Mouse (Mus musculus) frontal cortex, adult 2 months (tissue): ENCODE results near the gene Ttll1. TPM values are rescaled to one million over a fixed set of nuclear protein-coding genes. Genes with fewer than 3 reads are reported as not detected.
A peak's percentile ranks its signal among the peaks of the same experiment; 100 is the strongest.
"Not testable (repeated sequence)": the region's sequence is repeated elsewhere in the genome, so short reads cannot be mapped to it uniquely, and the experiment has no call there.

Source experiments
- DNase-seq, 2 experiments: peaks; one replicate each; pipeline ENCODE4 v3.0.0; 2022; ENCODE audit warnings: low spot score in 1 of 2; ENCODE audit errors: extremely low spot score in 1 of 2
- polyA plus RNA-seq: library from polyadenylated mRNA; depleted of rRNA; stranded (reverse); fragments of >200 nt; gene quantifications from 2 replicates; pipeline ENCODE4 v1.2.3, GENCODE M21; 2012

The Ttll1 gene
- polyA plus RNA-seq, 1 experiment, result 52.9 TPM

GRCm38 (mm10) chr15:83524333-83524729 is 13.6 kb upstream of the Ttll1 start:
- no peak for DNase-seq

- no peak for DNase-seq
Measured at GRCm38 (mm10) chr15:83523638-83524332, 13.1 kb upstream of the Ttll1 start.

DNA sequence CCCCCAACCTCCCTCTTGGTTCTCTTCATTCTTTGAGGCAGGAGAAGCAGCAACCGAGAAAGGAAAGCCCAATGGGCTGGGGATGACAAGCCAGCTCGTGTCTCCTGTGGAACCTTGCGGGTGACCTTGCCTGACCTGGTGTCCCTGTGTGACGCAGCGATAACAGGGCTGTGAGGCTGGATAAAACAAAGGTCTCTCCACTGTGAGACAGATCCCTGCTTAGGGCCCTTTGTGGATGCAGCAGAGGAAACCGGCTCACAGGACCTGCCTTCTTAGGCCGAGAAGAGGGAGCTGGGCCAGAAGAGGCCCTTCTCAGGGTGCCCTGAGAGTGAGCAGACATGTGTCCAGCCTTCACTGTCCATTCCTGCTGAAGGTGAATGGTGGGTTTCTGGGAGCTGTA is 12.5 kb upstream of the Ttll1 start:
- no peak for DNase-seq

DNA sequence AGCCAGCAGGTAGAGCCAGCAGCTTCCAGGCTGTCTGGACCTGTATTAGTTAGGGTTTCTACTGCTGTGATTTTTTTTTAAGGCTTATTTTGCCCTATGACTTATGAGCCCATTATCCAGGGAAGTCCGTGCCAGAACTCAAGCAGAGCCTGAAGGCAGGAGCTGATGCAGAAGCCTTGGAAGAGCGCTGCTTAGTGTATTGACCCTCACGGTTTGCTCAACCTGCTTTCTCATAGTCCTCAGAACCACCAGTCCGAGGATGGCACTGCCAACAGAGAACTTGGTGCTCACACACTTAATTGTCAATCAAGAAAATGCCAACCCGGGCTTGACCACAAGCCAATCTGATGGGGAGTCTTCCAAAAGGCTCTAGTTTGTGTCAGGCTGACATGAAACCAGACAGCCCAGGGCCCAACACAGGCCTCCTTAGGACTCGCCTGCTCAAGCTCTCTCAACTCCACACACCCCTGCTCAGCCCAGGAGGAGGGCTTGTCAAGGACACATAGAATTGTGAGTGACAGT is 10.2 kb upstream of the Ttll1 start:
- no peak for DNase-seq

- DNase-seq, result peak; percentile 18 to 86
Measured at GRCm38 (mm10) chr15:83518215-83519048, 7.7 kb upstream of the Ttll1 start.

DNA sequence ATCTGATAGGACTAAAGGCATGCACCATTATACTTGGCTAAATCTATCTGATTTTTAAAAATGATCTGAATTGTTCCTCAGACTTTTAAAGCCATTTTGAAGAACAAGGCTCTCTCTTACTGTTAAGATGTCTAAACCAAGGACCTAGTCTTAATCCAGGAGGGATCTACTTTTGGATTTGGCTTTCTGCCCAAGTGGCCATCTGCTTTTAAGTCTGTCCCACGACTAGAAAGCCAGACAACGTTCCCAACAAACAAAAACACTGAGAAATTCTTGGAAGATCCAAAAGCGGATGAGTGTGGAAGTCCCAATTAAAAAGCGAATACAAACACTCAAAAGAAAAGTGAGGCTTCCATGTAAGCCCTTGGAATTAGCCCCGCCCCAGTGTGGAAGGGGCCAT is 4.3 kb upstream of the Ttll1 start:
- DNase-seq, result peak in 1 of 2 experiments; percentile 43

- DNase-seq, result no peak
Measured at GRCm38 (mm10) chr15:83512489-83513281, 2.0 kb upstream of the Ttll1 start.

- DNase-seq, result no peak
Measured at GRCm38 (mm10) chr15:83509950-83510804, 516 bp downstream of the Ttll1 start.

DNA sequence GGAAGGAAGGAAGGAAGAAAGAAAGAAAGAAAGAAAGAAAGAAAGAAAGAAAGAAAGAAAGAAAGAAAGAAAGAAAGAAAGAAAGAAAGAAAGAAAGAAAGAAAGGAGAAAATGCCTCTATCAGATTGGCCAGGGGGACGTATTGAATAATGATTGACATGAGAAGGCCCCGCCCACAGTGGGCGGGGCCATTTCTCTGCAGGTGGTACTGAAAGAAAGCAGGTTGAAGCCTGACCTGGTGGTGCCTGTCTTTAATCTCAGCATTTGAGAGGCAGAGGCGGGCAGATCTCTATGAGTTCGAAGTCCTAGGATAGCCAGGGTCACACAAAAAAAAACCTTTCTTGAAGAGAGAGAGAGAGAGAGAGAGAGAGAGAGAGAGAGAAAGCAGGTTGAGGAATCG is 9.2 kb downstream of the Ttll1 start:
- not testable (repeated sequence) for DNase-seq

DNA sequence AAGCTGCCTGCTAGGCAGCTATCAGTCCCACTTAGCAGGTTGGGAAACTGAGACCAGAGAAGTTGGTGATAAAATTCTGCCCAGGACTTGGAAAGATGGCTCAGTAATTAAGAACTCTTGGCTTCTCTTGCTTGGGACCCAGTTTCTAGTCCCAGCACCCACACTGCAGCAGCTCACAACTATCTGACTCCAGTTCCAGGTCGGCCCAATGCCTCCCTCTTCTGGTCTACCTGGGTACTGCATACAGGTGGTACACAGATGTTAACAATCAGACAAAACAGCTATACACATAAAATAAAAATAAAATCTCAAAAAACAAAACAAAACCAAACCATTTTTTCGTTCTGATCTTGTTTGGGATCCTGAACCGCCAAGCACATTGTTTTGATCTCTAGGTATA is 10.3 kb downstream of the Ttll1 start:
- DNase-seq, result peak in 1 of 2 experiments; percentile 25

GRCm38 (mm10) chr15:83499211-83499755 is 11.4 kb downstream of the Ttll1 start:
- DNase-seq, result no peak

DNA sequence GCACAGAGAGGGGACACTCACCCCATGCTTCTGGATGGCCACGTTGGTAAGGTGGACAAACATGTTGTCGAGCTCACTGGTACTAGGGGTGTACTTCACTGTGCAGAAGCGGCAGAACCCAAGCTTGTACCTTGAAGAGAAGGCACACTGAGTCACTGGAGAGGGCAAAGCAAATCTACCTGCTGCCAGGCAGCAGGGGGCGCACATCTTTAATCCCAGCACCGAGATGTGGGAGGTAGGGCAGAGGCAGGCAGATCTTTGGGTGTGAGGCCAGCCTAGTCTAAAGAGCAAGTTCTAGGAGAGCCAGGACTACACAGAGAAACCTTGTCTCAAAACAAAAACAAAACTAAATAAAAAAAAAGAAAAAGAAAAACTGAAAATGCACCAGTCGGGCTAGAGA is 13.4 kb downstream of the Ttll1 start:
- DNase-seq, result no peak

DNA sequence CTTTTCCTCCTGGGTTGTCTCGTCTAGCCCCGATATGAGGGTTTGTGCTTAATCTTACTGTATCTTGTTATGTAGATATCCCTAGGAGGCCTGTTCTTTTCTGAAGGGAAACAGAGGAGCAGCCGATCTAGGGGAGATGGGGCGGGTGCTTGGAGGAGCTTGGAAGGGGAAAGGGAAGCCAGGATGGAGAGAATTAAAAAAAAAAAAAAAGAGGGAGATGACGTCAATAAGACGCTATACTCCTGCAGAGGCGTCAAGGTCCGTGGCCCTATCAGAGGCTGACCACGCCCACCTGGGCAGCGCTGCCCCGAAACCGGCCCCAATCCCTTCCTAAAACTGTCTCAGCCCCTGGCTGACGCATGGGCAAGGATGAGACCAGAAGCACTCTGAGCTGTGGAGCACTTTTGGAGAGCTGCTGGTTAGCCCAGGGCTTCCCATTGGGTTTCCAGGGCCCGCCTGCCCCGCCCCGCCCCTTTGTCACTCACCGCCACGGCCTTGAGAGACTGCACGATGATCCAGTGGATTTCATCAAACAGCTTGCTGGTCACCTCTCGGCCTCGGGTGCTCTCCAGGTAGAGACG is 14.8 kb downstream of the Ttll1 start:
- DNase-seq, result no peak

DNA sequence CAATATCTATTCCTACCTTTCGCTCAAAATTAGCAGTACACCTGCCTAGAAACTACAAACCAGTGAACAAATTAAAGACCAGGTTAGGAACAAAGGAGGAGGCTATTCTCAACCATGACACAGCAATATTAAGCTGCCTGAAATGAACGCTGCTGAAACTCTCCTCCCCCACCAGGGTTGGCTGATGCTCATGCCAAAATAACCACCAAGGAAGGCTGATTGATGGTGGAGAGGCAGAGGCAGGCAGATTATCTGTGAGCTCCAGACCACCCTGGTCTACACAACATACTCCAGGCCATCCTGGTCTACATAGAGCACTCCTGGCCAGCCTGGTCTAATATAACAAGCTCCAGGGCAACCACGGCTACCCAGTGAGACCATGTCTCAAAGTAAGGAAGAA is 15.5 kb downstream of the Ttll1 start:
- no peak for DNase-seq

GRCm38 (mm10) chr15:83494572-83494920 is 16.1 kb downstream of the Ttll1 start:
- no peak for DNase-seq

GRCm38 (mm10) chr15:83493856-83494571 is 16.7 kb downstream of the Ttll1 start:
- no peak for DNase-seq

- DNase-seq, result no peak
Measured at GRCm38 (mm10) chr15:83491891-83492290, 18.8 kb downstream of the Ttll1 start.

- no peak for DNase-seq
Measured at GRCm38 (mm10) chr15:83489471-83489870, 21.2 kb downstream of the Ttll1 start.
